Mouse (Mus musculus): ENCODE results near the gene Ppbp.

Gene Ppbp

GRCm38 (mm10) chr5:90768218-90768617, at the start of gene Ppbp:
Gene Ppbp, plus strand, starts transcription at chr5:90768518.
- no peak for DNase-seq

- no peak for DNase-seq
These were observed 45.7 kb upstream of the Ppbp start for GRCm38 (mm10) chr5:90722656-90723055.

- DNase-seq, result no peak
These were observed 40.1 kb upstream of the Ppbp start for GRCm38 (mm10) chr5:90728254-90728653.

GRCm38 (mm10) chr5:90731480-90731879, 36.8 kb upstream of the Ppbp start:
- no peak for DNase-seq

GRCm38 (mm10) chr5:90742029-90742428, 26.3 kb upstream of the Ppbp start:
- DNase-seq, result no peak

GRCm38 (mm10) chr5:90753934-90754333, 14.4 kb upstream of the Ppbp start:
- DNase-seq, result no peak

- DNase-seq, result no peak
These were observed 10.2 kb upstream of the Ppbp start for GRCm38 (mm10) chr5:90758020-90758605.

- peak; percentile 49 for DNase-seq
These were observed 8.9 kb upstream of the Ppbp start, which contains the start of gene Cxcl5 for GRCm38 (mm10) chr5:90759077-90760065. Gene Cxcl5, plus strand, starts transcription at chr5:90759360.

- no peak for DNase-seq
These were observed 8.0 kb upstream of the Ppbp start for GRCm38 (mm10) chr5:90760303-90760702.

- no peak for DNase-seq
These were observed 7.5 kb upstream of the Ppbp start for GRCm38 (mm10) chr5:90760844-90761243.

- DNase-seq, result no peak
These were observed 6.5 kb upstream of the Ppbp start for GRCm38 (mm10) chr5:90761834-90762233.

- no peak for DNase-seq
These were observed 4.2 kb upstream of the Ppbp start for GRCm38 (mm10) chr5:90763912-90764665.

GRCm38 (mm10) chr5:90765821-90766606, 2.3 kb upstream of the Ppbp start:
- no peak for DNase-seq

- no peak for DNase-seq
These were observed 3.1 kb downstream of the Ppbp start for GRCm38 (mm10) chr5:90771369-90771768.

- DNase-seq, result no peak
These were observed 3.7 kb downstream of the Ppbp start, which contains the start of gene Pf4 for GRCm38 (mm10) chr5:90771880-90772653. Gene Pf4, plus strand, starts transcription at chr5:90772435.

- no peak for DNase-seq
These were observed 7.2 kb downstream of the Ppbp start for GRCm38 (mm10) chr5:90775562-90775961.

- no peak for DNase-seq
These were observed 9.3 kb downstream of the Ppbp start for GRCm38 (mm10) chr5:90777621-90778020.

GRCm38 (mm10) chr5:90778856-90779255, 10.5 kb downstream of the Ppbp start:
- DNase-seq, result no peak

- DNase-seq, result no peak
These were observed 15.4 kb downstream of the Ppbp start for GRCm38 (mm10) chr5:90783697-90784096.

GRCm38 (mm10) chr5:90785659-90786588, 17.6 kb downstream of the Ppbp start, which contains the start of gene Cxcl3:
Gene Cxcl3, plus strand, starts transcription at chr5:90786103.
- DNase-seq, result peak; percentile 64

All from embryo, embryonic 11 days (tissue).